Mouse (Mus musculus) ovary, postnatal 10 days (tissue): ENCODE measurements around the gene Man2a2.
A peak's percentile ranks its signal among the peaks of the same experiment; 100 is the strongest.

Experiments
- DNase-seq: peaks from one replicate; pipeline ENCODE4 v3.0.0; 2022; ENCODE audit warnings: low spot score

The Man2a2 gene

DNA sequence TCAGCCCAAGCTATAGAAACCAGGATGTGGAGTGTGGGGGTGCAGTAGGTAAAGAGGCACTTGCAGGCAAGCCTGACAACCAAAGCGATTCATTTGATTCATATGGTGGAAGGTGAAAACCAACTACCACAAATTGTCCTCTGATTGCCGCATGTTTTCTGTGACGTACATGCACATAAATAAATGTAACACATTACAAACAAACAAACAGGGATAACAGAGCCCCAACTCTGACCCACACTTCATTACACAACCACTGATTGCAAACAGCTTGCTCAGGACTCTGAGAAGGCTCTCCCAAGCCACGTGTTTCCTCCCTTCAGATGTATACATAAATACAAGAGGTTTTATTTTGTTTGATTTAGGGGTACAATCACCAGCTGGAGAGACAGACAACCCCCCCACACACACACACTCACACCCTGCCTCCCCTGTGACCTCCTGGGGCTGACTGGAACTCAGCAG lies 1.2 kb downstream of the Man2a2 start:
- no peak for DNase-seq

DNA sequence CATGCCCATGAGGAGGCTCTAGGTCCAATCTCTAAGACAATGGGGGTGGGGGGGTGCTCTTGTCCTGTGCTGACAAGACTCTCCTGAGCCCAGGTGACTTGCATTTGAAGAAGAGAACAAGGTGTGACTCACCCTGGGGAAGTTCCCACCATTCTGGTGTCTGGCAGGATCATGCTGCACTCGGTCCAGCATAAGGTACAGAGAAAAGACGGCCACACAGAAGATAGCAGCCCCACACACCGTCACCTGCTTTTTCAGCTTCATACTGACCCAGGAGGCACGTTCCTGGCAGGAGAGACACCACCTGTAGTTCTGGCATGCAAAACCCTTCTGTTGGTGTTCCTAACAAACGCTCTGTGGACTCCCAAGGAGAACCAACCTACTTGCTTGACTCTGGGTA lies 1.7 kb downstream of the Man2a2 start:
- no peak for DNase-seq

- no peak for DNase-seq
Observed at GRCm38 (mm10) chr7:80368635-80369421, 2.3 kb downstream of the Man2a2 start.

GRCm38 (mm10) chr7:80368009-80368408 lies 3.2 kb downstream of the Man2a2 start:
- DNase-seq: no peak

GRCm38 (mm10) chr7:80367232-80367631 lies 3.9 kb downstream of the Man2a2 start:
- DNase-seq: no peak

- DNase-seq: no peak
Observed at GRCm38 (mm10) chr7:80365759-80366158, 5.4 kb downstream of the Man2a2 start.

DNA sequence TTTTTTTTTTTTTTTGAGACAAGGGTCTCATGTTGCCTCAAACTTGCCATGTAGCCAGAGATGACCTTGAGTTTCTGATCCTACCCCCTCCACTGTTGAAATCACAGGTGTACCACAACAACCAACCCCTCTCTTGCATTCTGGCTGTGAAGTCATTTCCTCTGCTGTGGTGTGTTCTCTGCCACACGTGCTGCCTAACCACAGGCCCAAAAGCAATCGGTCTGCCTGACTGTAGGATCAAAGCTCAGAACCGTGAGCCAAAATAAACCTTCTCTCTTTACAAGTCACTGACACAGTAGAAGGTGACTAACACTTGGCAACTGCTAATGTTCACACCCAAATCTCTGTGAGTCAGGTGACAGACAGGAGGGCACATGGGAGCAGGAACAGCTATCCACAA lies 10.7 kb downstream of the Man2a2 start:
- no peak for DNase-seq

DNA sequence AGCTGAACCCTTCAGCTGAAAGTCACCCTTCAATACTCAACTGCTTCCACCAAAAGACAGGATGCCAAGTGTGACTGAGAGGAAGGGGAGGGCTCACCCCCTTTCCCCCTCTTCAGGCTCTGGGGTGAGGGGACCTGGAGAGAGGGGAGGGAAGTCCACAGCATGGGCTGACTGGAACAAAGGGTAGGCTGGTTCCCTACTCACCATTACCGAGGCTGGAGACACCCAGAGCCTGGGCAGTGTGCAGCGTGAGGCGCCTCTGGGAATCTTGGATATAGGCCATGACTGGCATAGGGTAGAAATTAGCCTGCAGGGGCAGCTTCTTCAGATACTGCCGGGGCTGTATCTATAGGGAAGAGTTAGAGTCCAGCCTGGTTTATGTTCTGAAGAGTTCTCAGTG lies 13.1 kb downstream of the Man2a2 start:
- no peak for DNase-seq

DNA sequence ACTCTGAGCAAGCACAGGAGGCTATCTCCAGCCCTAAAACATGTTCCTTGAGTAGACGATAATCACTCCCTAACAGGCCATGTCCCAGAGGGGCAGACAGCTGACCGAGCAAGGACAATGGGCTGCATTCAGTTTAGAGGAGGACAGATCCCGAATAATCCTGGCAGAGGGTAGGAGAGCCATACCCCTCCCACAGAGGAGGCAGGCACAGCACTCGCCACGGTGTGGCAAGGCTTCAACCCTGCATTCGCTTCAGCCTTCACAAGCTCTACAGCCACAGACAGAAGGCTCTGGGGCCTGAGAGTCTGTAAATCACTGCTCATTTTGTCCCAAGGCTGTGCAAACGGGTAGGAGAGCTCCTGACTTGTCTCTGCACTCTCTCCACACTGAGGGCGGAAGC lies 14.0 kb downstream of the Man2a2 start:
- no peak for DNase-seq

DNA sequence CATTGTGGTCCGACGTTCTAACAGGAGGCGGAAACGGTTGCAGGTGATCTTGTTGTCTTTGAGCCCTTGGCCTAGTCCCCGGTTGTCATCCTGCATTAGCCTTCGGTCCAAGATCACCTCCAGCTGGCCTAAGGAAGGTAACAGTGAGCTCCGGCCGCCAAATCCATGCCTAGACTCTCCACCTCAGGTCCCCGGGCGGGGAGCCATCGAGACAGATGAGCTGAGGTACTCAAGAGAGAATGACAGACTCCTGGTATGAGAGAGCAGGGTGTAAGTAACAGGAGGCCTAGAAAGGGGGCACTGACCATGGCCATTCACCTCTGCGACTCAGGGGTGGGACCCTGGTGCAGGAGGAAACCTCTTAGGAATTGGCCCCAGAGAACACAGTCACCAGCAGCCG lies 14.8 kb downstream of the Man2a2 start:
- DNase-seq: no peak

- no peak for DNase-seq
Observed at GRCm38 (mm10) chr7:80352920-80353319, 18.3 kb downstream of the Man2a2 start.

DNA sequence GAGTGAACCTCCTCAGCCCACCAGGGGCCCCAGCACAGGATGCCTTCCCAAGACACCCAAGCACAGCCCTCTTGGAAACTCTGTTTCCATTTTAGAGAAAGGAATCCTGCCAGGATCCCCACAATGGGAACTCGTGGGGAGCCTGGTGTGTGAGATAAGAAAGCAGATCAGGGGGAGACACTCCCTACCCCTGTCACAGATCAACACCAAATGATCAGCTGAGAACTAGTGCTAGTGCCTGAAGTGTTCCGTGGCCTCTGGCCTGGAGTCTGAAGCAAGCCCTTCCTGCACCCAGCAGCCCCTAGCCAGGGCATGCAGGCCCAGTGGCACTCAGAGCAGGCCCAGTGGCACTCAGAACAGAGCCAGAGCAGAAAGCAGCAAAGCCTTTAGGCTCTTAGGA lies 20.4 kb downstream of the Man2a2 start:
- DNase-seq: no peak

- DNase-seq: no peak
Observed at GRCm38 (mm10) chr7:80347670-80348586, 23.2 kb downstream of the Man2a2 start.

DNA sequence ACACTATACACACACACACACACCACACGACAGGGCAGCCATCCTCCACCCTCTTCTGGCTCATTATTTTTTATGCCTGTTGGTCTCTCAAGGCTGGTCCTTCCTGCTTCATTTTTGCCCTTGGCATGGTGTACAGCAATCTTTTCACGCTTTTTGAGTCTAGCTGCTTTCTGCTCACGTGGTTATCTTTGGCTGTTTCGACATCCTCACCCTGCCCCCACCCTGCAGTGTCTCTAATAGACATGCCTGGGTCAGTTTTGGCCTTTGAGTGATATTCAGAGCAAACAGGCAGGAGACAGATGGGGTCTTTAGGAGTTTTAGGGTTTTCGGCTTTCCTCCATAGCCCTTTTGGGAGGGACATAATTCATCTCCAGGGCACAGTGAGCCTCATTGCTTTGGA lies 24.3 kb downstream of the Man2a2 start:
- DNase-seq: no peak

- DNase-seq: no peak
Observed at GRCm38 (mm10) chr7:80346173-80346572, 25.0 kb downstream of the Man2a2 start.

DNA sequence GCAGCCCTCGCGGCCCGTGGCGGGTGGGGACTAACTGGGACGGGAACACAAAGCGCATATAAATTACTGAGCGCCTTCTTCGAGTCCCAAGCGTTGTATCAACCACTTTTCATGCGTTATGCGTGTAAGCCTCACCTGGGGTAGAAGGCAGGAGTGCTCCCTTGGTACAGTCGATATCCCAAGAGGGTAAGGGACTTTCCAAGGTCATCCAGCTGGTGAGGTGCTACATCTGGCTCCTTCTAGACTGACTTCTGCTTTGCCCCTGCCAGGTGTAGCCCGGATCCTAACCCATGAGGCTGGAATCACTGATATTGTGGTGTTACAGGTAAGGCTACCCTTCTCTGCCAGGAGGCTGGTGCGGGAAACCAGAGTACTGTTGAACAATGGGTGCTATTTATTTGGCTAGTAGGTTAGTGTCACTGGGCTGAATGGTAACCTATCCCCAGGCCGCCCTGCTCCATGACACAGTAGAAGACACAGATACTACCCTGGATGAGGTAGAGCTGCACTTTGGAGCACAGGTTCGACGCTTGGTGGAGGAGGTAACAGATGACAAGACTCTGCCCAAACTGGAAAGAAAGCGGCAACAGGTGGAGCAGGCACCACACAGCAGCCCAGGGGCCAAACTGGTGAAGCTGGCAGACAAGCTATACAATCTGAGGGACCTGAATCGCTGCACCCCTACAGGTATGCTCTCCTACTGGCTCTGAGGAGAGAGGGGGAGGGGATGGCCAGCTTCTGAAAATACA lies 27.7 kb downstream of the Man2a2 start:
- DNase-seq: no peak

- DNase-seq: peak; percentile 81
Observed at GRCm38 (mm10) chr7:80342858-80343257, 28.3 kb downstream of the Man2a2 start, which contains the start of gene Hddc3. Hddc3 (plus strand) TSS chr7:80343104.

GRCm38 (mm10) chr7:80341793-80342192 lies 29.4 kb downstream of the Man2a2 start:
- DNase-seq: no peak

DNA sequence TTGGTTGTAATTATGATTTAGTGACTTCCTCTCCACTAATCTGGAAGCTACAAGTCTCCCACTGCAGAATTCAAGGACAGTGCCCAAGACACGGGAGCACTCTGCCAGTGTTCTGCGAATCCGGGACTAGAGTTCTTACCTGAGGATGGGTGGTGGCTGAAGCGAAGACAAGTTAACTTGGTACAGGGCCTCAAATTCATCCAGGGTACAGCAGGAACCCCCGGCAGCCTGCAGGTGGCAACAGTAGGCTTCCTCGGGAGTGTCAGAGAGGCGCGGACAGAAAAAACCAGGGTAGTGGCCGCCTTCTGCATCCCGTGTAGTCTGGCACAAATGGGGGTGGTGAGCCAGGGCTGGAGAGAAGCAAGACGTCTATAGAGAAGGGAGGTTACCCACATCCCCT lies 30.4 kb downstream of the Man2a2 start, which contains the start of gene Unc45a:
TSS of gene Unc45a (minus strand) at position 213 of the 400 bp plus-strand sequence.
- no peak for DNase-seq

DNA sequence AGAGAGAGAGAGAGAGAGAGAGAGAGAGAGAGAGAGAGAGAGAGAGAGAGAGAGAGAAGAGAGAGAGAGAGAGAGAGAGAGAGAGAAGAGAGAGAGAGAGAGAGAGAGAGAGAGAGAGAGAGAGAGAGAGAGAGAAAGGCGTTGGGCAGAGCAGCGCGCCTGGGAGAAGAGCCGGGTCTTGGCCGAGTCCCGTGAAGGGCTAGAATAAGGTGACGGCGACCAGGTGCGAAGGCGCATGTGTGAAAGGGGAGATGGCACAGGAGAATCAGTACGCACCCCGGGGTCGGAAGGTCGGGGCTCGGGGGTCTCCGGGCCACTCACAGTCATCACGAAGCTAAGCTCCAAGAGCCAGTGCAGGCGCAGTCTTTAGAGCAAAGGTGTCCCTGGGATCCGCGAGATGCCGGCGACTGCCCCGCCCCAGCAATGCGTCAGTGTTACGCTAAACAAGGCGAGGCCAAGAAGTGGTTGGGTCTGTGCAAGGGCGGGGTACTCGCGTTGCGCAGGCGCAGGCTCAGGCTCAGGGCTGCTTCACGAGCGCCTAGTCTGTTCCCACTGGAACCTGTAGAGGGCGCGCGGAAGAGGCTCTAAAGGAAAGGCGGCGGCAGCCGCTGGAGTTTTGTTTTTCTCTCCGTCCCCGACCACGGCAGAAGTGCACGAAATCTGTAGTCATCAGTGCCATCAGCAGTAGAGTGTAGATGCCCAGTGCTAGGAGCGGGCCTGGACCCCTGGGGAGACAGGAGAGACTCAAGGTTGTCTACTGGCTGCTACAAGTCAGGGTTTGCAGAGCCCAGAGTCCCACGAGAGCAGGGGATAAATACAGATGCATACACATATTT lies 31.2 kb downstream of the Man2a2 start:
- DNase-seq: peak; percentile 94

DNA sequence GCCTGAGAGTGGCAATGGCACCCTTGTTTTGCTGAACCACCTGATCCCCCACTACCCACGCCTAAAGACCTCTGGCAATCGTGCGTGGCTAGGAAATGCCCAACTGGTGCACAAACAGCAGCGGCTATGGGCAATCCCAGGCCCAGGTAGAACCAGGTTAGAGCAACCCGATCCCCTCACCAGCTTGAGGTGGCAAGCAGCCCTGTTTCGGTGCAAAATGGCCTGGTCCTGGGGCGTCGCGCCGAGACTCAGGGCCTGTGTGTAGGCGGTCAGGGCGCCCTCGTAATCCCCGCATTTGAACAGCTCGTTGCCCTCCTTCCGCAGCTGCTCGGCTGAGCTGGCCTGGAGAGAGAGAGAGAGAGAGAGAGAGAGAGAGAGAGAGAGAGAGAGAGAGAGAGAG lies 31.8 kb downstream of the Man2a2 start:
- no peak for DNase-seq
